Mouse (Mus musculus) lung, adult 2 months (tissue): ENCODE measurements around the gene Galc.

ENCODE experiments used
- CTCF ChIP-seq: fragments of 200-500 bp; IDR thresholded peaks from 2 replicates; pipeline ENCODE4 v1.5.1; 2011; ENCODE audit warnings: mild to moderate bottlenecking, low read length, control low read depth; ENCODE audit not compliant: insufficient read depth
- POLR2A ChIP-seq: fragments of 200-500 bp; IDR thresholded peaks from 2 replicates; pipeline ENCODE4 v1.6.1; 2011; ENCODE audit warnings: low read depth, mild to moderate bottlenecking, control low read depth, low read length, borderline replicate concordance; ENCODE audit errors: extremely low read depth

- TF ChIP-seq CTCF, result no peak
- TF ChIP-seq POLR2A, result no peak
Observed at GRCm38 (mm10) chr12:98307179-98307915, 48.1 kb upstream of the Galc start.
